Mouse (Mus musculus) neural tube, embryonic 11.5 days (tissue): Measurements from ENCODE around the gene Lrch1. TPM values are rescaled to one million over a fixed set of nuclear protein-coding genes. Genes with fewer than 3 reads are reported as not detected.

ENCODE experiments used
- ATAC-seq: fragments of 200-750 bp; cut with Nextera tagmentation; 2 replicates; pipeline ENCODE4 v1.8.0; 2017; ENCODE audit warnings: moderate number of reproducible peaks, mild to moderate bottlenecking, moderate TSS enrichment, moderate library complexity; ENCODE audit not compliant: insufficient read depth, low FRiP score, low TSS enrichment
- DNase-seq: peaks from one replicate; pipeline ENCODE4 v3.0.0-alpha.2; 2015; ENCODE audit warnings: low spot score
- H3K27ac ChIP-seq: fragments of 300-500 bp; sonication (generic); 2 replicates; pipeline ENCODE4 v1.5.1; 2014; ENCODE audit warnings: low read depth, mild to moderate bottlenecking, low read length
- H3K27me3 ChIP-seq: fragments of 300-500 bp; sonication (generic); 2 replicates; pipeline ENCODE4 v1.6.1; 2014; ENCODE audit warnings: mild to moderate bottlenecking, low read length, mixed read lengths; ENCODE audit not compliant: control insufficient read depth, insufficient read depth
- H3K36me3 ChIP-seq: fragments of 300-500 bp; sonication (generic); 2 replicates; pipeline ENCODE4 v1.6.1; 2014; ENCODE audit warnings: mild to moderate bottlenecking, low read length, moderate library complexity, mixed read lengths; ENCODE audit not compliant: control insufficient read depth, insufficient read depth
- H3K4me1 ChIP-seq: fragments of 300-500 bp; sonication (generic); 2 replicates; pipeline ENCODE4 v1.6.1; 2014; ENCODE audit warnings: low read length, mixed read lengths; ENCODE audit not compliant: control insufficient read depth, insufficient read depth
- H3K4me2 ChIP-seq: fragments of 300-500 bp; sonication (generic); 2 replicates; pipeline ENCODE4 v1.6.1; 2014; ENCODE audit warnings: low read depth, mild to moderate bottlenecking, moderate library complexity
- H3K4me3 ChIP-seq: fragments of 300-500 bp; sonication (generic); 2 replicates; pipeline ENCODE4 v1.5.1; 2014; ENCODE audit warnings: low read depth, low read length
- H3K9ac ChIP-seq: fragments of 300-500 bp; sonication (generic); 2 replicates; pipeline ENCODE4 v1.6.1; 2014; ENCODE audit warnings: mild to moderate bottlenecking, low read length
- H3K9me3 ChIP-seq: fragments of 300-500 bp; sonication (generic); 2 replicates; pipeline ENCODE4 v1.6.1; 2016; ENCODE audit warnings: low read length; ENCODE audit not compliant: control insufficient read depth
- WGBS: fragments of 180-500 bp; shearing (Covaris S2); extraction: QIAGEN DNeasy Blood & Tissue Kit; methylation state at CpG from one replicate; pipeline ENCODE4 v1.1.7; 2014; 5-methylcytosine and 5-hydroxymethylcytosine counted together
- polyA plus RNA-seq: library from polyadenylated mRNA; unstranded; fragments of >200 nt; fragmentation: Nextera tagmentation; extraction: Ambion mirVana; gene quantifications from 2 replicates; pipeline ENCODE4 v1.2.1, GENCODE M21; 2014

Lrch1 gene
- polyA plus RNA-seq, 1 experiment from 2014 or later = 8.6 TPM

DNA sequence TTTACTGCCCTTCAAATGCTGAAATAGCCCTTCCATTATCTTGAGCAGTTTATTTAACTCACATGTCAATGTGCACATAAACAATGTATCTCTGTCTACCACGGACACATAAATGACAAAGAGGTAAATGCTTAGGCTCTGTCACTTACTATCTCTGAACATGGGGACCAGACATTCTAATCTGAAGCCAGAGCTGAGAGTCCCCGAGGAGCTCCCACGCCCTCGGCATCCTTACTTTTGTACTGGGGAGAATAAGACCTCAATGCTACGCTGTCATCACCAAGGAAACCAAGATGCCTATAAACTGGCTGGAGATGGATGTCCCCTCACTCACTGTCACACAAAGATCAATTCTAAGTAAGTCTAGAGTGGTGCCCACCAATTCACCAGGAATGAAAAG lies 157.1 kb downstream of the Lrch1 start:
- 0 out of 2 replicates have a peak, but pooled peaks cover 4% of the 10 kb centered on the region for H3K4me1 ChIP-seq
- no peak overlapping the region for H3K4me3 ChIP-seq
- H3K36me3 ChIP-seq = no peaks in the 10 kb centered on the region
- DNase-seq = no peak
- H3K9me3 ChIP-seq = no peaks in the 10 kb centered on the region
- no peak overlapping the region for H3K4me2 ChIP-seq
- no peak overlapping the region for H3K27ac ChIP-seq
- ATAC-seq = no peak; the same call in 1 of the 2 replicates
- H3K9ac ChIP-seq = no peak overlapping the region
- WGBS = 49% methylated on average over 5 of the region's 5 CpGs
- no peaks in the 10 kb centered on the region for H3K27me3 ChIP-seq

DNA sequence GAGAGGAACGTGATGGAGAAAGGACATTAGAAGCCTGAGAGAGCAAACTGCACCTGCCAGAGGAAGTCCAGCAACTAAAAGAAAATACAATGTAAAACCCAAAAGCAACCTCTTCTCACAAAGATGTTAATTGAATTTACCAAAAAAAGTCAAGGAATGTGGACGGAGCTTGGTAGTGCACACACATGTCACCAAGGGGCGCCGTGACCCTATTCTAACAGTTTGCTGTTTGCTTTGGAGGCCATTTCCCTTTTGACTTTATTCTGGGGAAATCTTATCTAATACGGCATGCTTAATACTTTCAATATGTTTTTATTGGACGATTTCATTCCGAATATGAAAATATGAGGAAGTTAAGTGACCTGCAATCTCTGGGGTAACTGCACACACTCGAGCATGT lies 158.9 kb downstream of the Lrch1 start:
- no peak overlapping the region for H3K4me3 ChIP-seq
- WGBS = 90% methylated on average over 8 of the region's 8 CpGs
- no peak overlapping the region for H3K4me2 ChIP-seq
- H3K27me3 ChIP-seq = no peaks in the 10 kb centered on the region
- DNase-seq (no peak), ATAC-seq (no peak)
- no peak overlapping the region for H3K27ac ChIP-seq
- no peak overlapping the region for H3K9ac ChIP-seq
- no peaks in the 10 kb centered on the region for H3K9me3 ChIP-seq
- 0 out of 2 replicates have a peak, but pooled peaks cover 4% of the 10 kb centered on the region for H3K4me1 ChIP-seq
- no peaks in the 10 kb centered on the region for H3K36me3 ChIP-seq

DNA sequence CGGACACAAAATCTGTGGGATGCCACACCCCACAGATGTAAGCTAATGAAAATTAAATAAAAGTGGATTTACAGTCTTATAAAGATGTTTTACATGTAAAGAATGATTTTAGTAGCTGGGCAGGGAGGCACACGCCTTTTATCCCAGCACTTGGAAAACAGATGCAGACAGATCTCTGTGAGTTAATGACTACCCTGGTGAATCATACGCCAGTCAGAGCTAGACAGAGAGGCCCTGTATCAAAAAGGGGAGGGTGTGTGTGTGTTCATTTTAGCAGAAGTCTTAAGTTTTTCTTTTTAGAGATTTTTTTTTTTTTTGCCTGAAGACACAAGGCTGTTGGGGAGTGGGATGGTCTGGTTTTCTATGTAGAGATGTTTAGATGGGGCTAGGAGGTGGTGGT lies 160.0 kb downstream of the Lrch1 start:
- ATAC-seq (no peak), DNase-seq (no peak)
- Histone ChIP-seq H3K4me2 (no peak overlapping the region), H3K4me1 (0 out of 2 replicates have a peak, but pooled peaks cover 4% of the 10 kb centered on the region), H3K27ac (no peak overlapping the region), H3K27me3 (no peaks in the 10 kb centered on the region), H3K9ac (no peak overlapping the region), H3K4me3 (no peak overlapping the region), H3K9me3 (no peaks in the 10 kb centered on the region), H3K36me3 (no peaks in the 10 kb centered on the region)
- WGBS = 89% methylated on average over 3 of the region's 3 CpGs

GRCm38 (mm10) chr14:74784243-74784934 lies 163.3 kb downstream of the Lrch1 start:
- no peak for ATAC-seq
- WGBS = 92% methylated on average over 11 of the region's 11 CpGs

GRCm38 (mm10) chr14:74774046-74774619 lies 173.5 kb downstream of the Lrch1 start:
- WGBS = 87% methylated on average over 10 of the region's 10 CpGs

More at GRCm38 (mm10) chr14:74784243-74784934, 163.3 kb downstream of the Lrch1 start:
- H3K27ac ChIP-seq = no peak overlapping the region
- no peak overlapping the region for H3K4me2 ChIP-seq
- H3K9me3 ChIP-seq = no peaks in the 10 kb centered on the region
- H3K27me3 ChIP-seq = no peaks in the 10 kb centered on the region
- DNase-seq = no peak
- no peak overlapping the region for H3K9ac ChIP-seq
- H3K4me3 ChIP-seq = no peak overlapping the region
- H3K36me3 ChIP-seq = no peaks in the 10 kb centered on the region
- no peaks in the 10 kb centered on the region for H3K4me1 ChIP-seq

GRCm38 (mm10) chr14:74767892-74768291 lies 179.8 kb downstream of the Lrch1 start:
- Histone ChIP-seq H3K4me1 (no peaks in the 10 kb centered on the region), H3K27ac (no peak overlapping the region), H3K36me3 (peaks cover 6% of the 10 kb centered on the region; the same call in 1 of the 2 replicates), H3K4me2 (no peak overlapping the region), H3K9ac (no peak overlapping the region), H3K27me3 (no peaks in the 10 kb centered on the region), H3K4me3 (no peak overlapping the region), H3K9me3 (no peaks in the 10 kb centered on the region)
- DNase-seq (no peak), ATAC-seq (no peak)
- 86% methylated on average over 1 of the region's 1 CpGs for WGBS

More at GRCm38 (mm10) chr14:74774046-74774619, 173.5 kb downstream of the Lrch1 start:
- Histone ChIP-seq H3K36me3 (peaks cover 6% of the 10 kb centered on the region; the same call in 1 of the 2 replicates), H3K4me3 (no peak overlapping the region), H3K9me3 (no peaks in the 10 kb centered on the region), H3K4me1 (no peaks in the 10 kb centered on the region), H3K9ac (no peak overlapping the region), H3K4me2 (no peak overlapping the region), H3K27me3 (no peaks in the 10 kb centered on the region), H3K27ac (no peak overlapping the region)
- no peak for ATAC-seq
- no peak for DNase-seq

DNA sequence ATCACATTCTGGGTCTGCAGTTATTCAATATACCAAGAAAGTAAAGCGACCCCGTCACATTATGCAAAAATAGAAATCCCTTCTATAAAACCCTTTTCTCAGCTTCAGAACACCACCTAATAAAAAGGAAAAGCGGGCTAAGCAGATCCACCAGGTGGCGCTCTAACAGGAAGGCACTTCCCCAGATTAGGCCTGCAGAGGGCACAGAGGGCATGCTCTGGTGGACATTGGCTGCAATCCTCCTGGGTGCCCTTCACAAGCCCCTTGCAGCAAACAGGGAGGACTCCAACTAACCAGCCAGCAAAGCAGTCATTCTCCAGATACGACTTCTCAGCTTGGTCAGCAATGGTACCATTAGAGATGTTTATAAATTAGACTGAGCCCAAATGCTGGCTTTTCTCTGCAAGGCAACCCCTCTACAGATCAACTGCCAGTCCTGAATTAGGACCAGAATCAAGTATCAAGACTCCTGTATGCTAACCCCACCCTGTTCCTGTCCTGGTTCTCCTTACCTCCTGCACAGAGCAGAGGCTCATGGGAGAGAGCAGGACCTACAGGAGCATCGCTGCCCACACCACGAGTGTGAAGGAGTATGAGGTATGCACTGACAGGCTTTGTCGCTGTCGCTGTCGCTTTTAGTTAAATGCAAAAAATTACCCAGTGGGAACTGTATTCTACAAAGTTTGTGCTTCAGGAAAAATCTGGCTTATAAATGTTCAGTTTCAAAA lies 183.3 kb downstream of the Lrch1 start:
- Histone ChIP-seq H3K4me2 (no peak overlapping the region), H3K9me3 (no peaks in the 10 kb centered on the region), H3K27ac (no peak overlapping the region), H3K4me1 (no peaks in the 10 kb centered on the region), H3K4me3 (no peak overlapping the region), H3K9ac (no peak overlapping the region), H3K36me3 (no peaks in the 10 kb centered on the region), H3K27me3 (no peaks in the 10 kb centered on the region)
- ATAC-seq (no peak), DNase-seq (peak; percentile 74)
- WGBS = 56% methylated on average over 10 of the region's 10 CpGs

DNA sequence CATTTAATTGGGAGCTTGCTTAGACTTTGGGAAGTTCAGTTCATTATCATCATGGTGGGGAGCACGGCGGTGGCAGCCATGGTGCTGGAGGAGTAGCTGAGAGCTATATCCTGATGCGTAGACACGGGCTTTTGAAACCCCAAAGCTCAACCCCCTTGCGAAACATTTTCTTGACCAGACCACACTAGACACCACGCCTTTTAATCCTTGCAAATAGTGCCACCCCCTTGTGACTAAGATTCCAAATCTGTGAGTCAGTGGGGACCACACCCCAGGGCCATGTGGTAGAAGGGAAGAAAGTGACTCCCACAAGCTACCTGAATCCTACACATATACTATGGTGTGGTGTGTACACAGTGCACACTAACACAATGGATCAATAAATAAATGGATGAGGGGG lies 210.8 kb downstream of the Lrch1 start:
- Histone ChIP-seq H3K27me3 (no peaks in the 10 kb centered on the region), H3K27ac (no peak overlapping the region), H3K4me3 (no peak overlapping the region), H3K36me3 (no peaks in the 10 kb centered on the region; the same call in 1 of the 2 replicates), H3K9me3 (no peaks in the 10 kb centered on the region), H3K4me1 (peaks cover 6% of the 10 kb centered on the region; the same call in 1 of the 2 replicates), H3K9ac (no peak overlapping the region), H3K4me2 (no peak overlapping the region)
- ATAC-seq (no peak), DNase-seq (no peak)
- WGBS = 96% methylated on average over 6 of the region's 6 CpGs
